Comparison of ENCODE assay signal across 27 mouse cellular contexts in genomic region chr3:58924027-58924426, GRCm38 (mm10). TPM values are rescaled to one million over a fixed set of nuclear protein-coding genes. Genes with fewer than 3 reads are reported as not detected.
DNase-seq lines count a peak whose midpoint lies in the region; ATAC-seq lines count a peak whose summit lies in the region.
"Had no signal": no experiment of that assay in that cellular context is flagged by ENCODE, and none has a peak within 500 bp of the region (broad histone marks: within the 10 kb centered on the region; RNA-seq: fewer than 3 reads in every experiment).

No protein-coding gene starts in this region.

- peak; percentile 6 for DNase-seq in embryonic facial prominence, embryonic 14.5 days (ENCODE audit: low spot score)
- DNase-seq in embryonic facial prominence, embryonic 10.5 days (ENCODE audit: low spot score) = no peak
- DNase-seq in kidney, postnatal 4 days = peak; percentile 31 to 50
- no peak for DNase-seq in kidney, postnatal 14 days
- peak; percentile 76 for DNase-seq in Muller cell, postnatal 12 days (ENCODE audit: inconsistent ontology term)
- DNase-seq in retina, embryonic 14.5 days (ENCODE audit: low spot score) = peak; percentile 49
- DNase-seq: cerebellum, adult 11-12 months; gastrocnemius, adult 2 months; heart, postnatal 36 days; kidney, adult 9 months; liver, postnatal 0 days; lung, postnatal 10 days; thymus, adult 2 months; thymus, postnatal 4 days had no signal

- no peak overlapping the region for H3K4me2 ChIP-seq in embryonic facial prominence, embryonic 14.5 days (ENCODE audit: low read depth, low read length)
- H3K4me2 ChIP-seq: heart, embryonic 15.5 days; limb, embryonic 12.5 days; liver, embryonic 11.5 days; midbrain, embryonic 12.5 days had no signal

- WGBS in embryonic facial prominence, embryonic 14.5 days = 58% methylated on average over 7 of the region's 7 CpGs
- 77% methylated on average over 7 of the region's 7 CpGs for WGBS in embryonic facial prominence, embryonic 10.5 days

- no peak overlapping the region for H3K27ac ChIP-seq in embryonic facial prominence, embryonic 14.5 days (replicated peaks; ENCODE audit: low read depth, low read length)
- no peak overlapping the region for H3K27ac ChIP-seq in embryonic facial prominence, embryonic 10.5 days (replicated peaks)
- H3K27ac ChIP-seq: gastrocnemius, adult 2 months; heart, embryonic 15.5 days; limb, embryonic 12.5 days; midbrain, embryonic 12.5 days had no signal

- no peak overlapping the region for H3K4me3 ChIP-seq in embryonic facial prominence, embryonic 14.5 days (ENCODE audit: low read depth, low read length)
- H3K4me3 ChIP-seq in embryonic facial prominence, embryonic 10.5 days = no peak overlapping the region
- H3K4me3 ChIP-seq: gastrocnemius, adult 2 months; heart, embryonic 15.5 days; limb, embryonic 12.5 days; midbrain, embryonic 12.5 days had no signal

- no peak for ATAC-seq in embryonic facial prominence, embryonic 14.5 days (ENCODE audit: low read depth)
- no peak for ATAC-seq in erythroblast, adult 5-6 weeks (replicated peaks; ENCODE audit: low FRiP score, poor library complexity, severe bottlenecking)
- ATAC-seq: CD4-positive, CD25-positive, alpha-beta regulatory T cell, adult 4 months; hindbrain, embryonic 16.5 days; intestine, embryonic 16.5 days; liver, postnatal 0 days had no signal

- H3K9me3 ChIP-seq in embryonic facial prominence, embryonic 14.5 days (ENCODE audit: control insufficient read depth, low read length) = no peaks in the 10 kb centered on the region
- no peaks in the 10 kb centered on the region for H3K9me3 ChIP-seq in embryonic facial prominence, embryonic 10.5 days
- H3K9me3 ChIP-seq: heart, embryonic 15.5 days; midbrain, embryonic 12.5 days had no signal

- no peaks in the 10 kb centered on the region for H3K27me3 ChIP-seq in embryonic facial prominence, embryonic 14.5 days (replicated peaks; ENCODE audit: control insufficient read depth, insufficient read depth, low read length)
- no peaks in the 10 kb centered on the region for H3K27me3 ChIP-seq in embryonic facial prominence, embryonic 10.5 days (replicated peaks; ENCODE audit: low read depth, poor library complexity, severe bottlenecking)
- H3K27me3 ChIP-seq: heart, embryonic 15.5 days; limb, embryonic 12.5 days; midbrain, embryonic 12.5 days had no signal

- H3K4me1 ChIP-seq in embryonic facial prominence, embryonic 14.5 days (ENCODE audit: control insufficient read depth, insufficient read depth, low read length) = no peaks in the 10 kb centered on the region
- H3K4me1 ChIP-seq in embryonic facial prominence, embryonic 10.5 days = peaks cover 2% of the 10 kb centered on the region; the same call in 1 of the 2 replicates
- H3K4me1 ChIP-seq: heart, embryonic 15.5 days; midbrain, embryonic 12.5 days had no signal

- no peak overlapping the region for H3K9ac ChIP-seq in embryonic facial prominence, embryonic 14.5 days (ENCODE audit: low read depth, low read length)
- H3K9ac ChIP-seq: heart, embryonic 15.5 days; limb, embryonic 12.5 days; liver, postnatal 0 days; midbrain, embryonic 12.5 days had no signal

- no peaks in the 10 kb centered on the region for H3K36me3 ChIP-seq in embryonic facial prominence, embryonic 14.5 days (ENCODE audit: control insufficient read depth, insufficient read depth, low read length)
- no peaks in the 10 kb centered on the region for H3K36me3 ChIP-seq in embryonic facial prominence, embryonic 10.5 days (replicated peaks)
- H3K36me3 ChIP-seq: heart, embryonic 15.5 days; limb, embryonic 12.5 days; midbrain, embryonic 12.5 days had no signal

RNA-seq across cellular contexts. Expression of gene Clrn1, which starts 38.9 kb away (rescaled TPM):
- 0.98 and 1.0 TPM in 2 replicates for polyA plus RNA-seq in embryonic facial prominence, embryonic 14.5 days (2014; fragmentation: Nextera tagmentation; extraction: Ambion mirVana)
- 0.65 and 1.5 TPM in 2 replicates for polyA plus RNA-seq in embryonic facial prominence, embryonic 10.5 days (2016; fragmentation: Nextera tagmentation; extraction: Ambion mirVana)
- not detected in 2 replicates for total RNA-seq in erythroblast, adult 5-6 weeks (2015; ENCODE audit: low replicate concordance)
- not detected in 2 replicates for total RNA-seq in erythroblast, adult 5-6 weeks (2017; ENCODE audit: low replicate concordance)
- total RNA-seq: adrenal gland, adult 18-20 months; adrenal gland, postnatal 4 days; gastrocnemius, adult 2 months; heart, postnatal 36 days; megakaryocyte progenitor cell, adult 5-6 weeks had no signal
- polyA plus RNA-seq: CD4-positive, CD25-positive, alpha-beta regulatory T cell, adult 4 months; intestine, embryonic 16.5 days; liver, postnatal 0 days; small intestine, adult 2 months; stomach, embryonic 16.5 days had no signal

Comparison
In these comparisons a context has a peak if more than half of its experiments do, and no peak if none do; other contexts are left out.
1. DNase-seq: peak in embryonic facial prominence, embryonic 14.5 days (single experiment), kidney, postnatal 4 days (2 of 2), Muller cell, postnatal 12 days (single experiment) and retina, embryonic 14.5 days (single experiment); none in embryonic facial prominence, embryonic 10.5 days (single experiment) and kidney, postnatal 14 days (single experiment).